Mouse (Mus musculus): ENCODE measurements around the gene Ccna1.

Ccna1 gene

DNA sequence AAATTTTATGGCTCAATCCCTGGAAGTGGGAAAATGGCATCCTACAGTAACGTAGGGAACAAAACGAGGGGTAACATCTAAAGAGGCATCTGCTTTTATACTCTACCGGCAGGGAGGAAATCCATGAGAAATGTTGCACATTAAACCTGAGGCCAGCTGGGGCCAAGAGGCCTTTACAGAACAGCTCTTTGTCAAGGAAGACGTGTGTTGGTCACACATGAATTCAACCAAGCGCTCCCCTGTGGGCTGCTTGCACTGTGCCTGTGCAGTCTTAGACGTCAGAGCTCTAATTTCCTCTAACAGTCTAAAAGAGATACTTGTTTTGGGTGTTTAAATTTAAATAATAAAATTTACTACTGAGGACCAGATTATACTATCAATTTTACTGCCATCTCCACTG, 22.9 kb upstream of the Ccna1 start:
- no peak for TF ChIP-seq GATA4 (IDR thresholded peaks at IDR 0.05; ENCODE audit: insufficient replicate concordance, low read length)

DNA sequence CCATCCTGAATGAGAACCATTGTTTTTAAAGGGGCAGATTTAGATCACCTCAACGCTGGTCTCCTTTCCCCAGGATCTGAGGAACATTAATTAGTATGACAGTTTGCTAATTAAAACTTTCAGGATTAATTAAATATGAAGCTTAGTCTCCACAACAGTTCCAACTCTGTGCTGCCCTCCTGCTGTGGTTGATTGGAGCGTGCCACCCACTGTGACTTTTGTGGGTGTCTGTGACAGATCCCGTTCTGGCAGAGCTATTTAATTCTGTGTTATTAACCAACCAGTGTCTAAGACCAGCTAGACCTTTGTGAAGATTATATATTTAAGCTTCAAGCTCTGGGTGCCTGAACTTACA, 20.0 kb upstream of the Ccna1 start:
- TF ChIP-seq GATA4 (IDR thresholded peaks at IDR 0.05; ENCODE audit: insufficient replicate concordance, low read length), result no peak

GRCm38 (mm10) chr3:55074576-55075293, 19.4 kb upstream of the Ccna1 start:
- no peak for TF ChIP-seq GATA4 (IDR thresholded peaks at IDR 0.05; ENCODE audit: insufficient replicate concordance, low read length)

DNA sequence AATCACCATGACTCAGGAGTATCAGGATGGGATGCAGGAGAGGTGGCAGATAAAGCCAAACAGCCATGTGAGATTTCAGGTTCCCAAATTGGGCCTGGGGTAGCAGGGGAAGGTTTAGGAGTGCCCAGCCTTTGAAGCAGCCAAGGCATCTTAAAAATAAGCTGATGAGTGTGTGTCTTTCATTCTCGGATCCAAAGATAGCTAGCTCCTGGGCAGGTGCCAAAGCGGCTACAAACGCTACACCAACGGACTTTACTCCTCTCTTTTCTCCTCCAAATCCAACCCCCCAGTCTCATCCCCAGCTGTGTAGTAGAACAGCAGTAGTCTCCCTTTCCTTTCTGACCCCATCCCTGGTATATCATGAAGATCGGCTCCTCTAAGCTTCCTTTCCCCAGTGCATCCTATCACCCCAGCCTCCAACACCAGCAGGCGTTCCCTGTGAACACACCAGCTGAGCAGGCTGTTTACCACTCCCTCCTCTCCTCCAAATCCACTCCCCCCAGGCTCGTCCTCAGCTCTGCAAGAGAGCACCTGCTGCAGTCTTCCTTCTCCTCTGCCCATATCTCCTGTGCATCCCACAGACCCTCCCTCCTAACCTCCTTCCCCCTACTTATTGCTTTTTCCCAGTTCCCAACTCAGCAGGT, 12.6 kb upstream of the Ccna1 start:
- no peak for TF ChIP-seq GATA4 (IDR thresholded peaks at IDR 0.05; ENCODE audit: insufficient replicate concordance, low read length)

DNA sequence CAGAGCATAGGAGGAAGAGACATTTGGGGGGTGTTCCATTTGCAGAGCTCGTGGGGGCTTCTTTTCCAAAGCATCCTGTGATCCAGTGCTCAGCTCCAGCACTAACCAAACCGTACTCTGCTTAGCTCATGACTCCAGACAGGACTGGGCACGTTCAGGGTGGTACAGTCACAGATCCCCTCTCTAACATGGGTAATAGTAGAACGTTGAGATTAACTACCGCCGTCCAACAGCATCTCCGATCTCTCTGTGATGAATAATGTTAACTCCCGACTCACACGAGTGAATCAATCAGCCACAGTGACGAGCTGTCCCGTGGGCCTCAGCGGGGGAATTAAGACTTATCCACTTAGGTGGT, 11.3 kb upstream of the Ccna1 start:
- TF ChIP-seq GATA4 (IDR thresholded peaks at IDR 0.05; ENCODE audit: insufficient replicate concordance, low read length), result no peak

DNA sequence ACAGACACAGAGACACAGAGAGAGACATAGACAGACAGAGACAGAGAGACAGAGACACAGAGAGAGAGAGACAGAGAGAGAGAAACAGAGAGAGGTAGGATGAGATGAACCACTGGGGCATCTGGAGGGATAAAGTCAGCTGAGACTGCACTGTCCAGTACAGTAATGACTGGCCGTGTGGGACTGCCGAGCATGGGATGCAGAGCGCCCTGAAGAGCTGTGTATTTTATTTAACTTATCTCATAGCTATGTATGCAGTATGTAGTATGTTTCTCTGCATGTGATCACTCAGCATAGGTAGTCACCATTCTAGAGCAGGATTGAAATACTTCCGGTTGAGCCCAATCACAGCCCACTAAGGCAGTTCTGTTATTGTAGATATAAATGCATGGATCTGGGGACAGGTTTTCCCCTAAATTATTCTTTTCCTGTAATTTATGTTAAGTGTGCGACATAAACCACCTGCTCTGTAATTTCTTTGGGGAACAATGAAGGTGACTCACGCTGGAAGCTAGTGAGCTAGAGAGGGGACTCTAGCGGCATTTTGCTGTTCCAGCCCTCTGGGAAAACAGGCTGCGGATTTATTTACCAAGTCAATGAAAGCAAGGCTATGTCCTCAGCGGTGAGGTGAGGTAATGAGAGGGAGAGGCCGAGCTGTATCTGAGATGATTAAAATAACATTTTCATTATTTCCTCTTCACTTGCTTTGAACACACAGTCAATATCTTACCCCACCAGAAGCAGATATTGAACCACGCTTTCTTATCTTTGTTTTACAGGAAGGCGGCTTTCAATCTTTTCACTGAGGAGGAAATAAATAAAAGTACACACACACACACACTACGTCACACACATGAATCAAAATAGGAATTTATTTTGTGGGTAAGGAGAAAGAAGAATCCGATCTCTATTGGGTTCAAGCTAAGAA, 10.7 kb upstream of the Ccna1 start:
- no peak for TF ChIP-seq GATA4 (IDR thresholded peaks at IDR 0.05; ENCODE audit: insufficient replicate concordance, low read length)

- TF ChIP-seq GATA4 (IDR thresholded peaks at IDR 0.05; ENCODE audit: insufficient replicate concordance, low read length), result no peak
Measured at GRCm38 (mm10) chr3:55064396-55064795, 9.1 kb upstream of the Ccna1 start.

GRCm38 (mm10) chr3:55062653-55063052, 7.4 kb upstream of the Ccna1 start:
- TF ChIP-seq GATA4 (IDR thresholded peaks at IDR 0.05; ENCODE audit: insufficient replicate concordance, low read length), result no peak

DNA sequence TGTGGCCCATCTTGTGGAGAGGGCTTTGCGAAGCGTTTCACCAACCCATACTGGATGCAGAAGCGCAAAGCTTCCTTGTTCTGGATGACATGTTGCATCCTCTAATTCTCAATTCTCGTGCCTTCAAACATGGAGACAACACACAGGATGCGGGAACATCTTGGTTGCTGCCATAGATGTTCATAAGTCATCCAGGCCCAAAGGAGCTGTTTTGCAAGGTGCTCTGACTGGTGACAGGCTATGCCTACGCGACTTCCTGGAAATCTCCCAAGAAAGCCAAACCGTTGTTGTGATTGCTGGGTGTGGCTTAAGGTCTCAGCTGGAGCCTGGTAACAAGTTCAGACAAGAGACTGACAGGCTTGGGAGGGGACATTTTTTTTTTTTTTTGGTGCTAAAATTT, 1.1 kb upstream of the Ccna1 start:
- no peak for TF ChIP-seq GATA4 (IDR thresholded peaks at IDR 0.05; ENCODE audit: insufficient replicate concordance, low read length)

- TF ChIP-seq GATA4 (IDR thresholded peaks at IDR 0.05; ENCODE audit: insufficient replicate concordance, low read length), result no peak
Measured at GRCm38 (mm10) chr3:55055747-55056120, 433 bp upstream of the Ccna1 start.

DNA sequence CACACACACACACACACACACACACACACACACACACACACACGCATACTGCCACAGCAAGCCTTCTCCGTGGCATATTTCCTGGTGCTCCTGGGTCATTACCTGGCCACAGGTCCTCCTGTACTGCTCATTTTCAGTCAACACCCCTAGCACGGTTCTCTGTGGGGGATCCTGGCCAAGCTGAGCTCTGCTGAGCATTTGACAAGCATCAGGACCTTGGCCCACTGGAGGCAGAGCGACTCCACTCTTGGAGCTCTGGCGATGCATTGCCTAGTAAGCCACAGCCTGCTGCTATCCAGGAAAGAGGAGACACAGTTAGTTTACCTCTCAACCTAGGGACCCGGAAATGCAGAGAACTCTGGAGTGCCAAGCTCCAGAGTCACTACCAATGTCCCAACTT, 1.1 kb downstream of the Ccna1 start:
- TF ChIP-seq GATA4 (IDR thresholded peaks at IDR 0.05; ENCODE audit: insufficient replicate concordance, low read length), result no peak

DNA sequence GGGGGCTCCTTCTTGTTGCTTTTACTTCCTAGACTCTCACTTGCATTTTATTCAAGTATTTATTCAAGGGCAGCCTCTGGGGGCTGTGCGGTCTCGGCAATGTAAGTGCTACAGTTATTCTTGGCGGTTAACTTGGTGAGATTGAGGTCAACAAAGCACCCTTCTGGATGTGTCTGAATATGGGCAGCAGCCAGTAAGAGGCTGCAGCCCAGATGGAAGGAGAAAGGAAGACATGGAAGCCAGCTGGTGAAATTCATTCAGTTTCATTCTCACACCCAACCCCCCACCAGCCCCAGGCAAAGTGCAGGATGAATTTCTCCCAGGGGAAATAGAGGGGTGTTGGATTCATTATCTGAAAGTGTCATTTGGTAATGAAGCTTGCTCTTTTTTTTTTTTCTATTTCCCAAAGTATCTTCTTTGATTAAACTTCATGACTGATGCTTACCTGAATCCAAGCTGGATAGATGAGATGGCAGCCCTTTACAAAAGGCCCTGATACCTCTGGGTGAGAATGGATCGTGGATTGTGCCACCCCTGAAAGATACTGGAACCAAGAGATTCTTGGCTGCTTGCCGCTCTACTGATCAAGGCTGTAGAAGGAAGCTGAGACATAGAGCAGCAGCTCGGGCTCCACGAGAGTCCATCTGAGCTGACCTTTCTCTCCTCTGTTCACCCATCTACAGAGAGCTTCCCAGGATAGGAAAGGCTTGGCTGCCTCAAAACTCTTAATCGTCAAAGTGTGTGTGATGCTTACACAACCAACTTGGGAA, 10.5 kb downstream of the Ccna1 start:
- TF ChIP-seq GATA4 (IDR thresholded peaks at IDR 0.05; ENCODE audit: insufficient replicate concordance, low read length), result no peak

- no peak for TF ChIP-seq GATA4 (IDR thresholded peaks at IDR 0.05; ENCODE audit: insufficient replicate concordance, low read length)
Measured at GRCm38 (mm10) chr3:55037608-55038007, 17.7 kb downstream of the Ccna1 start.

- TF ChIP-seq GATA4 (IDR thresholded peaks at IDR 0.05; ENCODE audit: insufficient replicate concordance, low read length), result no peak
Measured at GRCm38 (mm10) chr3:55027271-55027840, 27.9 kb downstream of the Ccna1 start.

GRCm38 (mm10) chr3:55025502-55025901, 29.8 kb downstream of the Ccna1 start:
- TF ChIP-seq GATA4 (IDR thresholded peaks at IDR 0.05; ENCODE audit: insufficient replicate concordance, low read length), result no peak
